Comparison of ENCODE assay signal across 8 mouse cellular contexts in genomic region chr11:98836651-98837141, GRCm38 (mm10). TPM values are rescaled to one million over a fixed set of nuclear protein-coding genes. Genes with fewer than 3 reads are reported as not detected.
DNase-seq lines count a peak whose midpoint lies in the region; ATAC-seq lines count a peak whose summit lies in the region.

Gene Rapgefl1 (plus strand): TSS chr11:98836785.

- H3K27me3 ChIP-seq in hindbrain, embryonic 13.5 days, result peaks cover 12% of the 10 kb centered on the region

- no peaks in the 10 kb centered on the region for H3K9me3 ChIP-seq in hindbrain, embryonic 13.5 days

- peaks cover 41% of the 10 kb centered on the region for H3K4me1 ChIP-seq in hindbrain, embryonic 13.5 days (replicated peaks)

- peak; percentile 86 for ATAC-seq in hindbrain, embryonic 13.5 days (ENCODE audit: low FRiP score)

- peak; percentile 80 for DNase-seq in R1 (ENCODE audit: low read depth, low spot score)
- DNase-seq in cerebellum, postnatal 10 days, result peak; percentile 93 to 94
- peak; percentile 68 to 80 for DNase-seq in frontal cortex, postnatal 10 days (ENCODE audit: low spot score in 2 of 2)
- DNase-seq in left cerebral cortex, adult 11 months (ENCODE audit: low spot score), result peak; percentile 69
- DNase-seq in lung, postnatal 4 days, result peak; percentile 88 to 90
- DNase-seq in retina, postnatal 7 days (ENCODE audit: low read depth, low spot score), result peak; percentile 55
- DNase-seq in urinary bladder, adult 2 months (ENCODE audit: low spot score), result peak; percentile 83

- H3K27ac ChIP-seq in hindbrain, embryonic 13.5 days, result peak within 1 kb of the TSS; percentile 81

- 0% methylated on average over 43 of the region's 48 CpGs for WGBS in hindbrain, embryonic 13.5 days

- peak within 1 kb of the TSS; percentile 92 for H3K4me2 ChIP-seq in hindbrain, embryonic 13.5 days

- H3K9ac ChIP-seq in hindbrain, embryonic 13.5 days, result peak within 1 kb of the TSS; percentile 80

- peak within 1 kb of the TSS; percentile 72 for H3K4me3 ChIP-seq in hindbrain, embryonic 13.5 days

- H3K36me3 ChIP-seq in hindbrain, embryonic 13.5 days, result peaks cover 37% of the 10 kb centered on the region

RNA-seq across cellular contexts. Expression of gene Rapgefl1, which starts in this region (rescaled TPM):
- polyA plus RNA-seq in hindbrain, embryonic 13.5 days (2015; fragmentation: Nextera tagmentation; extraction: Ambion mirVana), result 6.2 and 7.0 TPM in 2 replicates
- 56.6 and 66.4 TPM in 2 replicates for polyA plus RNA-seq in urinary bladder, adult 2 months (2012; rRNA removed)

Comparison
In these comparisons a context has a peak if more than half of its experiments do, and no peak if none do; other contexts are left out.
1. Peak in every context shown above with its lines: DNase-seq, ATAC-seq, H3K4me3 ChIP-seq and H3K27ac ChIP-seq.